Mouse (Mus musculus) kidney, postnatal 36 days (tissue): ENCODE measurements around the gene Hist1h3i.
"Not testable (repeated sequence)": the region's sequence is repeated elsewhere in the genome, so short reads cannot be mapped to it uniquely, and the experiment has no call there.

Source experiments
- DNase-seq, 2 experiments: peaks; one replicate each; pipeline ENCODE4 v3.0.0; 2021 to 2022; ENCODE audit warnings: mixed read lengths in 2 of 2

Gene Hist1h3i

DNA sequence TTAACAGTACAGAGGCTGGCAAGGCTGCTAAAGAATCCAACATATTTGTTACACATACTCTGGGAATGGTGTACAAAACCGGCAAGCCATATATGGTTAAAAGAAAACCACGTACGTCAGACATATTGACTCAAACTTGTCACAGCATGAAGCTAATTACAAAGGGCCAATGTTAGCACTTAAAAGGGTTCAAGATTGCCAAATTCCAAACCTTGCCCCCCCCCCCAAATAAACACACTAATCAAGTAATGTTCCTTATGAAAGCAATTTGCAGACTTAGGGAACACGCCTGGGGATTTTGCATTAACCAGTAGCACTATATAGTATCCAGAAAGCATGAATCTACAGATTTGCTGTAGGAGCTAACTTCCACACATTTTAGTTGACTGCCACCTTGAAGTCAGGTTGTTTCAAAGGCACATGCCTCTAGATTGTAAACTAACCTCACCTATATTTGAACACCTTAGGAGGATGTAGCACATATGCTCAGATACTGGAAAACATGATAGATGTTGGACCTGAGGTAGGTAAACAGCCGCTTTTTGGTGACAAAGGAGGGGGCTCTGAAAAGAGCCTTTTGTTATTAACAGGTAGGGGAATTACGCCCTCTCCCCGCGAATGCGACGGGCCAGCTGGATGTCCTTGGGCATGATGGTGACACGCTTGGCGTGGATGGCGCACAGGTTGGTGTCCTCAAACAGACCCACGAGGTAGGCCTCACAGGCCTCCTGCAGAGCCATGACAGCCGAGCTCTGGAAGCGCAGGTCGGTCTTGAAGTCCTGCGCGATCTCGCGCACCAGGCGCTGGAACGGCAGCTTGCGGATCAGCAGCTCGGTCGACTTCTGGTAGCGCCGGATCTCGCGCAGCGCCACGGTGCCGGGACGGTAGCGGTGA is 562 bp downstream of the Hist1h3i start:
- not testable (repeated sequence) for DNase-seq

DNA sequence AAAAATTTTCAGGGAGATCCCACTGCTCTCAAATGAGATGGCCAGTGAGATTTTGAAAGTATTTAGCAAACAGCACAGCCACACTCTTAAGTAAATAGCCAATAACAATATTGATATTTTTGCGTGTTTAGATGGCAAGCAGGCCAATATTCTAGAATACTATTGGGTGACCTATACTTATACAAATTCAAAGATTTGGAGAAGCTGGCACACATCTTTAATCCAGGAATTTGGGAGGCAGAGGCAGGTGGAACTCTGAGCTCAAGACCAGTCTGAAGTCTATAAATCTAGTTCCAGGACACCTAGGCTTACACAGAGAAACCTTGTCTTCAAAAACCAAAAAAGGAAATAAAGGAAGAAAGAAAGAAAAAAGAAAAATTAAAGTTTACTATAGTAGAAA is 1.5 kb downstream of the Hist1h3i start:
- DNase-seq, result no peak

DNA sequence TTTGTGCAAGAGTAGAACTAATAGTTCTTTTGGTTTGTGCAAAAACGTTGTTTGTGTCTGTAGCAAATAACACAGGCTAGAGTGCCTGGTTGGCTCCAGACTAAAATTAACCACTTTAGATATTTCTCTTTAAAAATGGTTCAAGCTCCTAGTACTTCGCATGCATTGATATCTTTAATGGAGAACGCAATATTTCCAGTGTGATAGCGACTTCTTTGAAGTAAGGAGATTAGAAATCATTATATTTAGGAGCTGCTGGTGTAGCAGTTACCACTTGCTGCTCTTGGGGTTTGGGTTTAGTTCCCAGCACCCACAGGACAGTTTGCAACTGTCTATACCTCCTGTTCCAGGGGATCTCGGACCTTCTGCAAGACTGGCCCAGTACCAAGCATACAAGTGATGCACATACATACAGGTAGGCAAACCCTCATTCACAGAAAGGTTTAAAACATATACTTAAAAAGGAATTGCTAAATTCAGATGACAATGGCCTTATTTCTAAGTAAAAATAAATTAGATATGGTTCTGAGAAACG is 2.1 kb downstream of the Hist1h3i start:
- no peak for DNase-seq

DNA sequence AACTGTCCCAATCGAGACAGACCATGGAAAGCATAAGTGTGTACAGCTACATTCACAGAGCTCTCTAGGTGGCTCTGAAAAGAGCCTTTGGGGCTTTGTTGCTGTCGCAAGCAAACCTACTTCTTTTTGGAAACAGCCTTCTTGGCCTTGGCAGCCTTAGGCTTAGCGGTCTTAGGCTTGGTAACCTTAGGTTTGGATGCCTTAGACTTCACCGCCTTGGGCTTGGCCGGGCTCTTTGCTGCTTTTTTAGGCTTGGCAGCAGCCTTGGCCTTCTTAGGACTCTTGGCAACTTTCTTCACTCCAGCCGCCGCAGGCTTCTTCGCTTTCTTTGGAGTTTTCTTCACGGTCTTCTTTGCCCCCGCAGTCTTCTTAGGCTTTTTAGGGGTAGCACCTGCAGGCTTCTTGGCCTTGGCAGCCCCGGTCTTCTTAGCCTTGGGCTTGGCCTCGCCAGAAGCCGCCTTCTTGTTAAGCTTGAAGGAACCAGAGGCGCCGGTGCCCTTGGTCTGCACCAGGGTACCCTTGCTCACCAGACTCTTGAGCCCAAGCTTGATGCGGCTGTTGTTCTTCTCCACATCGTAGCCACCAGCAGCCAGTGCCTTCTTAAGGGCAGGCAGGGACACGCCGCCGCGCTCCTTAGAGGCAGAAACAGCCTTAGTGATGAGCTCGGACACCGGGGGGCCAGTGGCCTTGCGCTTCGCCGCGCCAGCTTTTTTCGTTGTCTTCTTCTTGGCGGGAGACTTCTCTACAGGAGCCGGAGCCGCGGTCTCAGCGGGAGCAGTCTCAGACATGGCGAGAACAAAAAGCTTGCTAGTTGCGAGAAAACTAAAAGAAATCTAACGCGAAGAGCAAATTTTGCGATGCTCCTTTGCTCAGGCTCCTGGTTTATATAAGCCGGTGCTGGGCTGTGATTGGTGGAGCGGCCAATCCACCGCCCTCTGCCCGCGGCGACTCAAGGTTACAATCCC is 3.1 kb downstream of the Hist1h3i start, which contains the start of gene Hist1h1b:
Gene Hist1h1b, minus strand, starts transcription at position 859 of the 965 bp plus-strand sequence.
- peak; percentile 29 to 45 for DNase-seq

DNA sequence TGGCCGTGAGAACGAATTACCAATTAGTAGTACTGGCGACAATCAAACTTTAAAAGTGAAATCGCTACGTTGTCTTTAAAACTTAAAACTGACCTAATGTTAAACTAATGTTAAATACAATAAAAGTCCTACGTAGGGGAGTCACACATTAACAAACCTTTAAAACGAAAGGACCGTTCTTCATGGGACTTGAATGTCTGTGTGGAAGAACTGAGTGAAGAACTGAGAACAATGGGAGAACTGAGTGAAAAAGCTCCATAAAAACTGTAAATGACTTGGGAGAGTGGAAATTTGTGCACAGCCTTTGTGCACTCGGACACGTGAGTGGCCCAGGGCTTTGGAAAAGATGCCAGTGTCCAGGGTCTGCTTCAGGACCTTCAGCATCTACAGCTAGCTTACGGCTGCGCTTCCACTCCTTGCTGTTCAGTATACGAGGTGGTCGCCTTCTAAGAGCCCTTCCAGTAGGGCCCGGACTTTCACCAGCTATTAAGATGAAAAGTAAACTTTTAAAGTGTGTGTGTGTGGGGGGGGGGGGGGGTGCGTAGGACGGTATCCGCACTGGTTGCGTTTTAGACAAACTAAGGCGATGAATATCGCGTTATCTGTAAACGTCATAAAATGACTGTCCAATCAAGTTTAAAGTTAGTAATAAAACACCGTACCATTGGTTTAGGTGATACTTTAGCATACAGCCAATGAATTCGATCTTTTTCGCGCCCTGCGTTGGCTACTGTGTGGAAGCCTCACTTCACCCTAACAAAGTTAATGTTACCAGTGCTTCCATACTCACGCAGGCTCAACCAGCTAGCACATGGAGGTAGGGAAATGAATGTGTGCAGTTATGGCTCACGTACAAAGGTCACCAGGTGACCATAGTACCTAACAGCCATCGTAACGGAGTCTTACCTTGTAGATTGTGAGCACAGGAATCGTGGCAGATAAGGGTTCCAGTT is 4.1 kb downstream of the Hist1h3i start:
- peak; percentile 70 to 79 for DNase-seq

DNA sequence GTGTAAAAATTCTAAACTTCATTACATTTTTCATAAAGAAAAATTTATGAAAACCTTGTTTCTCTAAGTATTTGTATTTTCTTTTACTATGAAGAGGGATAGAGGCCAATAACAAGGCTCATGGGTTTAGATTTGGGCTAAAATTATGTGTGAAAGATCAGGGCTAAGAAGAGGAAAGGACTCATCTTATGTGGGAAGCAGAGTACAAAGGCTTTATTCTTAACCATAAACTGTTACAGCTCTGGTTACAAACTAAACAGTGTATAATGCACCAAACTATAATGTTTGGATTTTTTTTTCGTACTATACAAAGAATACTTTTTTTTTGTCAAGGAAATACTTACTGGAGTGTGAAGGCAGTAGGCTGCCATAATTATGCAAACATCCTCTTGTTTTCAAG is 27.5 kb downstream of the Hist1h3i start:
- DNase-seq, result no peak

DNA sequence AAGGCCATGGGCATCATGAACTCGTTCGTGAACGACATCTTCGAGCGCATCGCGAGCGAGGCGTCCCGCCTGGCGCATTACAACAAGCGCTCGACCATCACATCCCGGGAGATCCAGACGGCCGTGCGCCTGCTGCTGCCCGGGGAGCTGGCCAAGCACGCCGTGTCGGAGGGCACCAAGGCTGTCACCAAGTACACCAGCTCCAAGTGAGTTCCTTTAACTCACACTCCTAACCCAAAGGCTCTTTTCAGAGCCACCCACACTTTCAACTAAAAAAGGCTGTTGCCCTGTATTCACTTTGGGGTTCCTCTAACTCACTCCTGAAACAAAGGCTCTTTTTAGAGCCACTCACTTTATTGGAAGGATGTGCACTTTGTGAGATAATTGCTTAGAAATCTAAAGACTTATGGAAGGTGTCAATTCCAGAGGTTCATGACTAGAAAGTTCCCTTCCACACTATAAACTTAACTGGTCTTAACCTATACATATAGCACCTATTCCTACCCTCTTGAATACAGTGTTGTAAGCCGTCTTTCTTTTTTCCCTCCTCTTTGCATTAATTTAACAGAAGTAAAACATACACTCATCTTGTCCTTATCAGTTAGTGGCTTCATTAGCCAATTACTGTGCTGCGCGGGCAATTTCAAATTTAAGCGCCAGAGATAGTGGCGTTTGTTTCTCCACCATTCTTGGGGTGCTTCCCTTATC is 28.7 kb downstream of the Hist1h3i start:
- peak in 1 of 2 experiments; percentile 48 for DNase-seq

DNA sequence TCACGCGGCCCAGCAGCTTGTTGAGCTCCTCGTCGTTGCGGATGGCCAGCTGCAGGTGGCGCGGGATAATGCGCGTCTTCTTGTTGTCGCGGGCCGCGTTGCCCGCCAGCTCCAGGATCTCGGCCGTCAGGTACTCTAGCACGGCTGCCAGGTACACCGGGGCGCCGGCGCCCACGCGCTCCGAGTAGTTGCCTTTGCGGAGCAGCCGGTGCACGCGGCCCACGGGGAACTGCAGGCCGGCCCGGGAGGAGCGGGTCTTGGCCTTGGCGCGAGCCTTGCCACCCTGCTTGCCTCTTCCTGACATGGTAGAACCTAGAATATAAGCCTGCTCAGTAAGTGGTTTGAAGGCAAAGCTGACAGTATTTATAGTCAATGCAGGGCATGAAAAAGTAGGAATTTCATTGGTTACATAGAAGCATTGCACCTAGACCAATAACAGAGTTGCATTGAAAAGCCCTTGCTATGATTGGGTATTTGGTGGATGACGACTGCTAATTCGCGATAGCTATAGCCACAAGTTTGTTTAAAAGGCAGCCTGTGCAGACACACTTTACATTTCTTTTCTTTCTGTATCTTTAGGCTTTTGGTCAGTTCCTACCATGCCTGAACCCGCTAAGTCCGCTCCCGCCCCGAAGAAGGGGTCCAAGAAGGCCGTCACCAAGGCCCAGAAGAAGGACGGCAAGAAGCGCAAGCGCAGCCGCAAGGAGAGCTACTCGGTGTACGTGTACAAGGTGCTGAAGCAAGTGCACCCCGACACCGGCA is 29.5 kb downstream of the Hist1h3i start, which contains the start of the genes Hist1h2ak and Hist1h2bn:
Gene Hist1h2ak, minus strand, starts transcription at position 304 of the 762 bp plus-strand sequence.
Gene Hist1h2bn, plus strand, starts transcription at position 600 of the 762 bp plus-strand sequence.
- peak; percentile 47 to 83 for DNase-seq

DNA sequence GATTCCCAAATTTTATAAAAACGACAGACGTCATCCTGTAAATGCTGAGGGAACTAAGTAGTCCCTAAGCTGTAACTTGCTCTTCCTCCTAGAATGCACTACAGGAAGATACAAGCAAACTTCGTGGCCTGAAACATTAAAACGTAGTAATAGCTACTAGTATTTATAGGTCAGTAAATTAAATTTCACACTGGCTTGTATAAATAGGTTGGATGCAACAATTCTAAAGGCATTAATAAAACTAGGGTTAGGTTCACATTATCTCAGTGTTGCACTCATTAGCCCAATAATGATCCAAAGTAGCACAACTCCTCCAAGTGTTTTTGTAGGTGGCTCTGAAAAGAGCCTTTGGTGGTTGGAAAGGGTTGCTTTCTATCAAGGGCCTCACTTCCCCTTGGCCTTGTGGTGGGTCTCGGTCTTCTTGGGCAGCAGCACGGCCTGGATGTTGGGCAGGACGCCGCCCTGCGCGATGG is 30.1 kb downstream of the Hist1h3i start:
- DNase-seq, result no peak

DNA sequence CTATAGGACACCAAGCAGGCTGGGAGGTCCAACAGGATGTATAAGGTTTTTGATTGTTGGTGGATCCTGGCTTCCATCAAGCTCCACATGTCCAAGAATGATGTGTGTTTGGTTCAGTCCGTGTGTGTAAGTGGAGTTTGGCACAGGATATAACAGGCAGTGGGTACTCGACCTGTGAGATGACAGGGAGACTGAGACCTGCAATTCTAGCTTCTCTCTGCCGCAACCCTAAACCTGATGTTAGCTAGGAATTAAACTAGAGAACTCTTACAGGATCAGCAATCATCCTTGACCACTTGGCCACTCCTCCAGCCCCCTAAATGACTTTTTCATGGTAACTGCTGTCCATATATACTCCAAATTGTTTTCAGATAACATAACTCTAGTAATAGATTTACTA is 30.8 kb downstream of the Hist1h3i start:
- no peak for DNase-seq

DNA sequence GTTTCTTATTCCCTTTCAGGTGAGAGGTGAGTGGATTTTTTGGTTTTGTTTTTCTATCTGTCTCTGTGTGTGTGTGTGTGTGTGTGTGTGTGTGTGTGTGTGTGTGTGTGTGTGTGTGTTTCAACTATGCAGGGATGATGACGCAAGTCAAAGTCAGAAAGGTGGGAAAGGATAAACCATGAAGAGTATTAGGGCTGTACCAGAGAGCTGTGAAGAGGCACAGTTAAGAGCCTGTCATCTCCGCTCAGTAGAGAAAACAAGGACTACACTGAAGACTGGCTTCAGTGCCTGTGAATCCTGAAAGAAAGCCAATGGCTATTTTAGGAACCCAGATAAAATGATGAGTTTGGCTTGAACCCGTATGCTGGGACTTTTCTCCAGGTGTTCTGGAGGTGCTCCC is 31.3 kb downstream of the Hist1h3i start:
- DNase-seq, result no peak

DNA sequence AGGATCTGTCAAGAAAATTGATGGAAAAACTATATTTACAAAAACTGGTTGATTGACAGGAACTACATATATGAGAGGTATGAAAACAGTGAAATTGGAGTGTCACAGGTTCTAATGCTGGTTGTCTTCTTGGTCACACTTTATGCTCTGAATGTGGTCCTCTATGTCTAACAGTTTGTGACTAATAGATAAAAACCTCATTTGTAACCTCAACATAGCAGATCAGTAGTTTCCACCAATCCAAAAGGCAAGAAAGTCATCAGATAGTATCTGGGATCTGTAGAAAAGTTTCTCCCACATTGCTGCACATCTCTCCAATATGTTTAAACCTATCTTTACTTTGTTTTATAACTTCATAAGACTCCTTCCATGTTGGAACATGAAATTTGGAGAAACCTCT is 31.8 kb downstream of the Hist1h3i start:
- no peak for DNase-seq

DNA sequence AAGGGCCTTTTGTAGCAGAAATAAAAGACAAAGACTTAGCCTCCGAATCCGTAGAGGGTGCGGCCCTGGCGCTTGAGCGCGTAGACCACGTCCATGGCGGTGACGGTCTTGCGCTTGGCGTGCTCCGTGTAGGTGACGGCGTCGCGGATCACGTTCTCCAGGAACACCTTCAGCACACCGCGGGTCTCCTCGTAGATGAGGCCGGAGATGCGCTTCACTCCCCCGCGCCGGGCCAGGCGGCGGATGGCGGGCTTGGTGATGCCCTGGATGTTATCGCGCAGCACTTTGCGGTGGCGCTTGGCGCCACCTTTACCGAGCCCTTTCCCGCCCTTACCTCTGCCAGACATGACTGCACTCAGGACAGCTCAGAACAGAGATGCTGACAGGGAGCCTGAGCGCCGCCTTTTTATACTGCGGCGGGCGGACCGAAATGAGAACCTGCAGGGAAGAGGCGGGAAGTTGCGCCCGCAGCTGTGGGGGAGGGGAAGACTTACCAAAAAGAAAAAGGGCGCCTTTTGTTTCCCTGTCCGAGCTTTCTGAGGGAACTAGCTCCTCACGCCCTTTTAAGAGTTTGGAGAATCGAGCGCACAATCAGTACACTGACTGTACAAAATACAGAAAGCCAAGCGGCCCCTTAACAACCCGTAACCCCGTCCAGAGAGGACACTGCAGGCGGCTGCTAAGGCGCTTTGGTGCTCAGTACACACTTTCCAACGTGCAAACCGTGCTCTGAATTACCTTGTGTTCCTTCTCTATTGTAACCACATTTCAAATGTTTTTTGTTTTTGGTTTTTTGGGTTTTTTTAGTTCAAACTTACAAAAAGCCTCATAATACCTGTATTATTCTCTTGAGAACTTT is 32.8 kb downstream of the Hist1h3i start, which contains the start of gene Hist1h4k:
Gene Hist1h4k, minus strand, starts transcription at position 347 of the 859 bp plus-strand sequence.
- DNase-seq, result peak; percentile 84 to 90

DNA sequence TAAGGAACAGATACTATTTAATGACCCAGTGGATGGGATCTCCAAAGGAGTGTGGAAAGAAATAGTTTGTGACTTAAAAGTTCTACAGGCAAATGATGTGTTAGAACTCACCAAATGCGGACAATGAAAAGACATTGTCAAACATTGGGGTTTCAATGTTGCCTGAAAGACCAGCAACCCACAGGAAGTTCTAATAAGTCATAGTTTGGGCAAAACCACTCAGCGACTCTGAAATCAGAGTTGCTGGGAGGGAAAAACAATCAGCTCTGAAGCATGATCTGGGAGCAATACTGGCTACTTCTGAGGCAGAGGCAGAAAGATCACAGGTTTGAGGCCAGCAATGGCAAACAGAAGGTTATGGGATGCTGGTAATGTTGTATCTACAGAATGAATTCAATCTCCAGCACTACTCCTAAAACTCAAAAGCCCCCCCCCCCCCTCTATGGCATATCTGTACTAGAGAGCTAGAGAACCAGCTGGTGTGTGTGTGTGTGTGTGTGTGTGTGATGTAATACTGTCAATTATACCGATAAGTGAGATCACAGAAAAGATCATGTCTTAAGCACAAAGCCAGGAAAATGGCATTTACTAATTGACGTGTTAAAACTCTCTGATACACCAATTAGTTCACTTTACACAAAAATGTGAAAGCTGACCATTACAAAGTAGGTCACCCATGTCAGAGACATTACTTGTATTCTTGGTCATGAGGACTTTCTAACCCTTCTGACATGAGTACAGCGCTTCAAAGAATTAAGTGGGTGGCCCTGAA is 33.6 kb downstream of the Hist1h3i start:
- DNase-seq, result no peak

DNA sequence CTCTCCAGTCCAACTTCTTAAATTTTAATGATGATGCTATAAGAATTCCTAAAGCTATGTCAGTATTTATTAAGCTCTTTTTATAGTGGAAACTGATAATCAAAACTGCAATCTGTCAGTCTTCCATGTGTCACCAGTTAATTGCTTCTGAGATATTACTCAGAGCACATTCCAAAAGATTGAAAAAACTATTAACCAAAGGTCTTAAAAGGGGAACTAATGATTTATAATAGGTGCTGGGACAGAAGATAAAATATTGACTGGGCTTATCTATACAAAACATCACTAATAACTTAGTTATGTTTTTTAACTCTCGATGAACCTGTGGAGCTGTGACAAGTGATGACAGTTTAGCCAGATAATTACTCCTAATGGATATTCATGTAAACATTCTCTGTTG is 38.2 kb downstream of the Hist1h3i start:
- no peak for DNase-seq

DNA sequence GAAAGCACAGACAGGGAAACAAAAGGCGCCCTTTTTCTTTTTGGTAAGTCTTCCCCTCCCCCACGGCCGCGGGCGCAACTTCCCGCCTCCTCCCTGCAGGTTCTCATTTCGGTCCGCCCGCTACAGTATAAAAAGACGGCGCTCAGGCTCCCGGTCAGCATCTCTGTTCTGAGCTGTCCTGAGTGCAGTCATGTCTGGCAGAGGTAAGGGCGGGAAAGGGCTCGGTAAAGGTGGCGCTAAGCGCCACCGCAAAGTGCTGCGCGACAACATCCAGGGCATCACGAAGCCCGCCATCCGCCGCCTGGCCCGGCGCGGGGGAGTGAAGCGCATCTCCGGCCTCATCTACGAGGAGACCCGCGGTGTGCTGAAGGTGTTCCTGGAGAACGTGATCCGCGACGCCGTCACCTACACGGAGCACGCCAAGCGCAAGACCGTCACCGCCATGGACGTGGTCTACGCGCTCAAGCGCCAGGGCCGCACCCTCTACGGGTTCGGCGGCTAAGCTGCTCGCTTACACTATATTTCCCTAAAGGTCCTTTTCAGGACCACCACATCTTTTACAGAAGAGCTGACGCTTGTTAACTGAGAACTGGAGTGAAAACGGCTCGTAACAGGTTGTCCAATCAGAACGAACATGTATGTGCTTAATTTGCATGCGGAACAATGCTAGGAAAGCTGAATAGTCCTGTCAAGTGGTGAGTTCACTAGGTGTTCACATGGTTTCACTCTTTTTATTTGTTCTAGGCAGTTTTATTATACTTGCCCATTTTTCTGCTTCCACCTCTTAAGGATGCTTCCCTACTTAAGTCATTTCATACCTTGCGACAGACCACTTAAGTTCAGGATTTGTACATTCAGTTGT is 48.0 kb downstream of the Hist1h3i start, which contains the start of gene Hist1h4j:
Gene Hist1h4j, plus strand, starts transcription at position 159 of the 862 bp plus-strand sequence.
- DNase-seq, result peak; percentile 50 to 75
